Mouse (Mus musculus): ENCODE measurements around the gene Them7. TPM values are rescaled to one million over a fixed set of nuclear protein-coding genes. Genes with fewer than 3 reads are reported as not detected.

Gene Them7
- total RNA-seq, 2 experiments from 2014 or later: 1.3 to 2.4 TPM

DNA sequence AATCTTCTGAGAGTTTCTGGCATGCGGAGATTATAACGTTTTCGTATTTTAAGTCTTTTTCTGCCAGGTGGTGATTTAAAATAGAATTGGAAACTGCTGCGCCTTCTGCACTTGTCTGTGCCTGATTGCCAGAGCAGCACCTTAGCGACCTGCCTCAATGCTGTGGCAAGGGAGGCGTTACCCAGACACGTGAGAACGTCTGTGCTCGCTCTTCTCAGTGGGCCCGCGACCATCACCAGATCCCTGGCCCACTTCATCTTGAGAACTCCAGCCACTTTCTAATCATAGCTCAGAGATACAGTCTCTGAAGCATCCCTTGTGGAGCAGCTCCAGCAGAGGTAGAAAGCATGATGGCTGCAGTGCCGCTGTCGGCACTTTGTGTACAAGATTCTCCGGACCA is 146.6 kb downstream of the Them7 start:
- intact Hi-C loops (cut with DNase I): no loop called here
- DNase-seq: no peak

DNA sequence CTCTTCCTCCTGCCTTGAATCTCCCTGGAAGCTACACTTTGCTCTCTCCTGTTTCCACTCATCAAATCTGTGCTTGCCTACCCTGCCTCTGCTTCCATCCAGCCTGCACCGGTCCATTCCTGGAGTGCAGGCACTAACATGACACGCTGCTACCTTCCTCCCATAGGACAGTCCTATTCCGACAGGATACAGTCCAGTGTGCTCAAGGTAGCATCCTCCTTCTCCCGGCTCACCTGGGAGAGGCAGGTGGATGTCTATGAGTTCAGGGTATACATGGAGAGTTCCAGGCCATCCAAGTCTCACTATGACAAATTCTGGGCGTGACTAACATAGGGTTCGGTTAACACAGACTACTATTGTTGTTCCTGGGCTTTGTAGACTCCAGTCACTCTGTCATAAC is 148.0 kb downstream of the Them7 start:
- intact Hi-C loops (cut with DNase I): no loop called here
- DNase-seq: no peak

DNA sequence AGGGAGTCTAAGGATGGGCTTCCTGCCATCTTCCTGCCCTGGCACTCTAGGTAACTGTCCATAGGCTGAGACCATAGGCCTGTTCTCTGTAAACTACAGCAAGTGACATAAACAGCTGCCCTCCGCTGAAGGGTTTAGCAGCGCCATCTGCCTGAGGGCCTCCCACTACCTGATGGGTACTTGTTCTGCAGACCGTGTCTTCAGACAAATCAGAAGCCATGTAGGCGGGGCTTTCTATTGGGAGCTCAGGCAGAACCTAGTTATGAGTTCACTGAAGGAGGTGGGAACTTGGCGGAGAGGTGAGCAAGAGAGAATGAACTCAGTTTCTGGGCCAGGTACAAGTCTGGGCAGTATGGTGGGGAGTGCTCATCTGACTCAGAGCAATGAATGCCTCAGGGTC is 148.6 kb downstream of the Them7 start:
- no peak for DNase-seq
- intact Hi-C loops (cut with DNase I): no loop called here

DNA sequence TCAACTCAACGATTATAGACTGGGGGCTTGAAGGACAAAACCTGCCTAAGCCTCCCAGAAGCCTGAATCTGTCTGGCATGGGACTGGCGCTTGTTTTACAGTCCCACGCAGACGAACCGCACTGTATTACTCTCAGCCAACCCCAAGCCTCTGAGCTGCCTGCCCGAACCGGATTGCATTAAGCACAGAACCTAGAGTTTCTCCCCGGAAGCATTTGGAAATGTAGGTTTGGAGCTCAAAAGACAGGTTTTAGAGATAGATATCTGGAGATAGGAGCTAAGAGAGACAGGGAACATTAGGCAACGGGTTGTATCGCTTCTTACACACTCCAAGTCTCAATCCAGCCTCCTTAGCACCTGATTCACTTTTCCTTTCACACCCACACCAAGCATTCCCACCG is 149.5 kb downstream of the Them7 start:
- no peak for DNase-seq
- intact Hi-C loops (cut with DNase I): no loop called here

DNA sequence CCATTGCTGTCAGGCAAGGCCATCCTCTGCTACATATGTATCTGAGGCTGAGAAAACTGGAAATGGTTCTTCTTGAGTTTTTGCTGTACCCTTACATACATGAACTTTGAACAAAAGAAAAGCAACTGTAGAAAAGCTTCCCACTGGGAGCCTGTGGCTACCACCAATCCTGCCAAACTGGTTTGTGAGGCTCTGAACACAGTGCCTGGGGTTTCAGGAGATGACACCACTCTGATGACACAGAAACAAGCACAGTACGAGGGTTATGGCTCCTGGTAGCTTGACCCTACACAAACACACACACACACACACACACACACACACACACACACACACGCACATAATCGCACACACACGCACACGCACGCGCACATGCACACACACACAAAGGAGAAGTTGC is 151.1 kb downstream of the Them7 start:
- intact Hi-C loops (cut with DNase I): no loop called here
- no peak for DNase-seq

DNA sequence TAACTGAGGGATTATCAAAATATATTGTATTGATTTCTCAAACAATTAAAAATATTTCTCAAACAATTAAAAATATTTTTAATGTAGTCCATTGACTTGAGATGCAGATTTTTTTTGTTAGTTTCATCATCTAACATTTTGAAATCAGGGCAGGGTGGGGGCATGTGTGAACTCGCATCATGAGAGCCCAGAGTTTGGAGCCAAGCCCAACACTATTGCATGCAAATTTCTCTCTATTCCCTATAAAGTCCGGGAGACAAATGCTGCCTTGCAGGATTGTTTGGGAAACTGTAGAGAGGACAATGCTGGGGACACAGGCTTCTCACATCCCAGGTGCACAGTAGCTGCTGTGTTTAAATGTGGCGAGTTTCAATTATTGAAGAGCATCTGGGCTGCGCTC is 151.6 kb downstream of the Them7 start:
- intact Hi-C loops (cut with DNase I): no loop called here
- DNase-seq: no peak

DNA sequence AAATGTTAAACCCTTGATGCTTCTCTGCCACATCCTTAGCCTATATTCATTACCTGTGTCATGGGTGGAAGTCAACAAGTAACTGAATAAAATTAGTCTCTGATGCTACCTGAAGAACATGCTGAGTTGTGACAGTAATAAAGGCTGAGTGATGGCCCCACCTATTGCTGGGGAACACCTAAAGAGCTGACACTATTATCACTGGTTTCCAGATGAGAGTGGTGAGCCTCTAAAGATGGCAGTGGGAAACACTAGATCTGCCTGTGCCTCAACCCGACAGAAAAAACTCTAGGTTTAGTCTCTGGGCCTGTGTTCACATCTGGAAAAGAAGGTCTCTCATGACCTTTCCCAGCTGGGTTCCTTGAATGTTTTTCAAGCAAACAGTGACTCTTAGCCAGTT is 155.6 kb downstream of the Them7 start:
- intact Hi-C loops (cut with DNase I): no loop called here

DNA sequence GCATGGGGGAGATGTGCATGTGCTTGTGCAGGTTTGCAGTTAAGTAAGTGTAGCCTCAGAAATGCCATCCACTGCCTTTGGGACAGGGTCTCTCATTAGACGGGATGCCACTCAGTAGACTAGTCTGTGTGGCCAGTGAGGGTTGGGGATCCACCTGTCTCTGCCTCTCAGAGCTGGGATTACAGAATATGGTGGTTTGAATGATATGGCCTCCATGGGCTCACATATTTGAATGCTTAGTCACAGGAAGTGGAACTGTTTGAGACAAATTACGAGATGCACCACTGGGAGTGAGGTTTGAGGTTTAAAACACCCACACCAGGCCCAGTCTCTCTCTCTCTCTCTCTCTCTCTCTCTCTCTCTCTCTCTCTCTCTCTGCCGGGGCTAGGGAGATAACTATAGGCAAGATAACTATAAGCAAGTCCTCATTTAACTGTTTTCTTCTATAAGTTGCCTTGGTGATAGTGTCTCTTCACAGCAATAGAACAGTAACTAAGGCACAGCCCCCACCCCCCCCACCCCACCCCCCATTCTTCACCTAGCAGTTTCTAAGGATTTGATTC is 156.7 kb downstream of the Them7 start:
- intact Hi-C loops (cut with DNase I): no loop called here

More for the DNA sequence above, 155.6 kb downstream of the Them7 start:
- no peak for DNase-seq

DNA sequence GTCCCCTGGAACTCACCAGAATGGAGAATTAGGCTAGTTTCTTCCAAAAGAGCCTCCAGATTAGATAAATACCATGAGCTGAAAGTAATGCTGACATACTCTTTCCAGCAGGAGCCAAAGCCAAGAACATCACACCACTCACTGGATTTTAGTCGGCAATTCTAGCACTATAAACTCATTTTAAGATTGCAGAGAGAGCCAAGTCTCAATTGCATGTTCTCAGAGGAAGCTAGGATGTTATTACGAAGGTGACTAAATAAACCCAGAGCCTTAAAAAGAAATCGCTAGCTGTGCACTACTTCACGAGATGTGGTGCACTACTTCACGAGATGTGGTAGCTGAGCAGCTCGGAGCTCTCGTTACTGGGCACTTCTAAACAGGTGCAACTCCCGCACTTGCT is 158.9 kb downstream of the Them7 start:
- DNase-seq: no peak
- intact Hi-C loops (cut with DNase I): no loop called here

More for the DNA sequence above, 156.7 kb downstream of the Them7 start:
- no peak for DNase-seq

DNA sequence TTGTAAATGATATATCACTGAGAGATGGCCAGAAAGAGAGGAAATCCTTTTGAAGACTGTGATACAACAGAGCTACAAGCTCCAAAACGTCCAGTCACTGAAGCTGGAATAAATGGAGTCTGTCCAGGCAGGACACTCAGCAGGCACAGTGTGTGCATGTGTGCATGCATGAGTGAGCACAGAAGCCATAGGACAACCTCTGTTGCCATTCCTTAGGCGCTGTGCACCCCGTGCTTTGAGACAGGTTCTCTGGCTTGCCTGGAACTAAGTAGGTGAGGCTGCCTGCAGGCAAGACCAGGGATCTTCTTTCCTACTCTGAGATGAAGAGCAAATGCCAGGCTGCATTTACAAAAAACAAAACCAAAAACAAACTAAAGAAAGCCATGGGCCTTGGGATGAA is 160.9 kb downstream of the Them7 start:
- intact Hi-C loops (cut with DNase I): no loop called here

DNA sequence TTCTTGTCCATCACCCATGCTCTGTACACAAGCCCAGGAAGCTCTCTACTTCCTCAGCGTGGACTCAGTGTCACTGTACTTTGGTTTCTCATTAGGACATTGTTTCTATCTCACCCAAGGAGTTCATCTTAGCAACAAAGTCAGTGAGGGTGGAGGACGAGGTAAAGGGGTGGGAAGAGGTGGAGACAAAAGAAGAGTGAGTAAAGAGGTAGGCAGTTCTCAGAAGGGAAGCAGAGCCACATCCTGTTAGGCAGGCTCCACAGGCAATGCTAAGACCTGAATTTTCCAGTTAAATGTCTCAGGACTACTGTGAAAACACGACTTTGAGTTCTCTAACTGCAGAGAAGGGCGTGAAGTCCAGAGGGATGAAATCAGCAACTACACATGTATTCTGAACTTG is 162.3 kb downstream of the Them7 start:
- DNase-seq: no peak
- intact Hi-C loops (cut with DNase I): no loop called here

More for the DNA sequence above, 160.9 kb downstream of the Them7 start:
- no peak for DNase-seq

DNA sequence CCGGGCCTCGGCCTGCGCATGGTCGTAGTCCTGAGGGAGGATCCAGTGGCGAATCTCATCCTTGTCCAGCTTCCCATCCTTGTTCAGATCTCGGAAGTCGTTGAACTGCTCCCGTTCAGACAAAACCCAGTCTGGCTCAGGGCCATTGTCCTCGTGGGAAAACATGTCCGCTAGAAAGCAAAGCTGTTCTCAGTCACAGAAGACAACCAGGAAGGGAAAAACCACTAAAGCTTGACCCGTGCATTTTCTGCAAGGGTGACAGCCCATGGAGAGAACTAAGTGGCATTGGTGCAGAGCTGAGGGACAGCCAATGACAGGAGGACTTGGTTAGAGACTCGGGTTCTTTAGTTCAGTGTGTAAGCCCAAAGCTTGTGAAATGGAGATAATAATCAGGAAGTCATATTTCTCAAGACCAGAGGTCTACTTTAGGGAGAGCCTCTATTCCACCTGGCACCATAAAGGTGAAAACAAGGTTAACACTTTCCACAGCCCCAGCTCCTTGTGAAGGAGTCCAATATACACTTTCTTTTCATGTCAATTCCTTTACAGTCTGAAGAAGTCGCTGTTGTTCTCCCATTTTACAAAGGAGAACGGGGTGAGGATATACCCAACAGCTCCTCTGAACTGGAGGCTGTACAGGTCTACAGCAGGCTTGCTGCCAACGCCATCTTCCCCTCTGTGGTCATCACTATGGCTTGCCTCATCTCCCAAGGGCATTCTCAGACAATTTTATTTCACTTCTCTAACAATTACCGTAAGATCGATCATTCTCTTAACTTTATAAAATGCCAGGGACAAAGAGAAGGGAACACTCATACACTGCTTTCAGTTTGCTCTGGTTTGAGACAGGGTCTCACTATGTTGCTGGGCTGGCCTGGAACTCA is 165.1 kb downstream of the Them7 start:
- DNase-seq: no peak
- intact Hi-C loops (cut with DNase I): no loop called here

DNA sequence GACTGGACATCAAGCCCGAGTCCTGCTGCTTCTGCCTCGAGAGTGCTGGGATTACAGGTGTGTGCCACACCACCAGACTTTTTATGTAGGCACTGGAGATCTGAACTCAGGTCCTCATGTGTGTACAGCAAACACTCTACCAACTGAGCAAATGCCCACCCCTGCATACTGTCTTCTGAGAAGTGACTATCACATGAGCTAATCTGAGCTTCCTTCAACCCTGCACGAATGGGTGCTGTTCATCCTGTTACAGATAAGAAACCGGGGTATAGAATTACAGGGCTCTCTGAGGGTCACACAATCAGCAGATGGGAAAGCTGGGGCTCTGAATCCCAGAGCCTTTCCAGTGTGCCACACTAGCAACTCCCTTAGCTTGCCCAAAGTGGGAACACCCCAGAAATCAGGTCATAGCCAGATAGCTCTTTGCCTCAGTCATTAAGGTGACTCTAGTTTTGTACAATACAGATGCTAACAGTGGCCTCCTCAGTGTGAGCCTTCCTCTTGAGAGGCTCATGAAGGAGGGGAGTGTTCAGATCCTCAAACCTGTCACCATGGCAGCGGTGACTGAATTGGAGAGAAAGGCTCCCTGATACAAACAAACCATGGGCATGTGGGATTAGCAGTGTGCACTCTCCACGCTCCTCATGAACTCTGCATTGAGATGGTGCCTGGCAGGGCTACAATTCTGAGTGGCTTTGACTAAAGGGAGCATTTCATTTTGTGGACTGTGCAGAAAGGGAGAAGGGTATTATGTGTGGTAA is 166.7 kb downstream of the Them7 start:
- intact Hi-C loops (cut with DNase I): loop anchor here (10.0 kb wide), 1 partner anchor 576 kb away; the partner anchor contains the start of gene Qser1
- DNase-seq: no peak

DNA sequence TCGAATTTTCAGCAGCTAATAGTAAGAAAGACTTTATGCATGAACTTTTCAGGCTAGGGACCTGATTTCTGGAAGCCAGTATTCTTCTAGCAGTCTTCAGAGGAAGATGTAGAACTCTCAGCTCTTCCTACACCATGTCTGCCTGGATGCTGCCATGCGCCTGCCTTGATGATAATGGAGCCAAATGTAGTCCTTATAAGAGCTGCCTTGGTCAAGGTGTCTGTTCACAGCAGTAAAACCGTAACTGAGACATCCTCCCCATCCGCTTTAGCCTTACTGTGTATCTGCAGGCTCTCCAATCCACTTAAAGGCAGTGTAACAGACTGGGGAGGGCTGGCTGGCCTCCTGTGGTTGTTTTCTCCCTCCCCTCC is 167.3 kb downstream of the Them7 start:
- intact Hi-C loops (cut with DNase I): loop anchor here (10.0 kb wide), 1 partner anchor 577 kb away; the partner anchor contains the start of gene Qser1
- DNase-seq: no peak

DNA sequence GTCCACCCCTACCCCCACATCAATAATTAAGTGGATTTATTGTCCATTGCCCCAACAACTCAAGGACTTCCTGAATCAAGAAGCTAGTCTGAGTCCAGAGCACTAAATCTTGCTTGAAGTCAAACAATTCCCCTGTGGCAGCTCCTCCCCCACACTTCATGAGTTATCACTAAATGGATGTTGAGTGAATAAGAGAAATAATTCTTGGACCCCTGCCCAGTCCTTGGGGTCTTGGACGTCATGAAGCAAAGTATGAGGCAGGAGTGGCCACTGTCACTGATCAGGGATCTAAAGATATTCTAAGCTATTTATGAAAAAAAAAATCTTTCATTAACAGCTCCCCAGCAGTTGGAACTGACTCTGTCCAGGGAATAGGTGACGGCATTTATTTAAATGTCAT is 168.4 kb downstream of the Them7 start:
- no peak for DNase-seq
- intact Hi-C loops (cut with DNase I): loop anchor here (10.0 kb wide), 1 partner anchor 578 kb away; the partner anchor contains the start of gene Qser1

DNA sequence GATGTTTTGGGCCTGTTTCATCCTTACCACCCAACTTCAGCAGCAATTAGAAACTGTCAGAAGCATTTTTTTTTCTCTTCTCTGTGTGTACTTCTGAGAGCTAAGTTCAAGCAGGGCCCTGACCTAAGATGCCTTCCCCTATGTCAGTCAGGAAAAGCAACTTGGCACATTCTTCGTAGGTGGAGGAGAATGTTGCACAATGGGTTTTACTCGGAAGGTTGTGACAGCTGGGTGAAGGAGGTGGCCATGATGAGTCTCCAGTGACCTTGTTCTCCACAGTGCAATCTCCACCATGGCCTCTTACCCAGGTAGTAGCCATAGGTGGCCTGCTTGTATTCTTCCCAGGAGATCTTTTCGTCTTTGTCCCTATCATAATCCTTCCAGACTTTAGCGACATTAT is 170.3 kb downstream of the Them7 start:
- DNase-seq: no peak
- intact Hi-C loops (cut with DNase I): loop anchor here (10.0 kb wide), 1 partner anchor 580 kb away; the partner anchor contains the start of gene Qser1

DNA sequence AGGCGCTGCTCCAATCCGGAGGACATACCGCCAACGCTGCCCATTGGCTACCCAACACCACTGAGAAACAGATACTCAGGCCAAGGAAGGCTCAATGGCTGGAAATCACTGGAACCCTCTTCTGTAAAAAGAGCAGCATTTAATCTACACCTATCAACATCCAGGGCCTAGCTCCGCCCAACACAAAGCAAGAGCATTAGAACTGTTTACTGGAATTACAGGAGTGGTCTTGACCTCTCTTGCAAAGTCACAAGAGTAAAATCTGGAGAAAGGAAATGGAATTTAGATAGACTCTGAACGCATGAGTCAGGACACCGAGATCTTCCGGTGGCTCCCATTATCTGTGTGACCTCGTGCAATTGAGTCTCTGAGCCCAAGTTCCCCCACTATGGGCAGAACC is 171.9 kb downstream of the Them7 start:
- intact Hi-C loops (cut with DNase I): loop anchor here (10.0 kb wide), 1 partner anchor 581 kb away; the partner anchor contains the start of gene Qser1
- DNase-seq: no peak

DNA sequence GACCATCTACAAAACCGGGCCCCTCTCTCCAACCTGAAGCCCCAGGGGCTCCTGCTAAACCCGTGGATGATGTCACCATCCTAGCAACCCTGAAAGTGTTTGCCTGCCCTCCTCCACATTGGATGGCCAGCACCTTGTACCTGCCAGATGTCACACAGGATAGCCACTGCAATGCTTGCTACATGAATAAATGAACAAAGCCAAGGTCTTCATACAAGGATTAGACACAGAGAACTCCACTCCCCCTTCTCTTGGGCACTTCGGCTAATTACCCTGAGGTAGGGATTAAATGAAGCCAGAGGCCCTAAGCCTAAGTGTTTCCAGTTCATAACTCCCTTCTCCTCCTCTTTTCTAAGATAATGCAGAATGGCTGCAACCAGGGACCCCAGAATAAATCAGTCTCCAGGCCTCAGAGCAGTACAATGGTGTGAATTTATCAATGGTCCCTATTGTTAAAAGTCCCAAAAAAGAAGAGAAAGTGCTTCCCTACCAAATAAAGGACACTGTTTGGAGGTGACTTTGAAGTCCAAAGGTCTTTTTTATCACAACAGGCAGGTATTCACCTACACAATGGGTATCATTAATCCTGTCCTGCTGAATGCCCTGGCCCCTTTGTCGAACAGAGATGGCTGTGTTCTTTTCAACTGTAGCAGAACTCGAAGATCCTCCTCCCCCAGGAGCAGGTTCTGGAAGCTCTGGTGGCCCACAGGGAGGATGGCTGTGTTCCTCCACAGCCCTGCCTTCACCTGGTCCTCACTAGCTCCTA is 173.5 kb downstream of the Them7 start:
- intact Hi-C loops (cut with DNase I): loop anchor here (10.0 kb wide), 1 partner anchor 583 kb away; the partner anchor contains the start of gene Qser1
- DNase-seq: no peak

DNA sequence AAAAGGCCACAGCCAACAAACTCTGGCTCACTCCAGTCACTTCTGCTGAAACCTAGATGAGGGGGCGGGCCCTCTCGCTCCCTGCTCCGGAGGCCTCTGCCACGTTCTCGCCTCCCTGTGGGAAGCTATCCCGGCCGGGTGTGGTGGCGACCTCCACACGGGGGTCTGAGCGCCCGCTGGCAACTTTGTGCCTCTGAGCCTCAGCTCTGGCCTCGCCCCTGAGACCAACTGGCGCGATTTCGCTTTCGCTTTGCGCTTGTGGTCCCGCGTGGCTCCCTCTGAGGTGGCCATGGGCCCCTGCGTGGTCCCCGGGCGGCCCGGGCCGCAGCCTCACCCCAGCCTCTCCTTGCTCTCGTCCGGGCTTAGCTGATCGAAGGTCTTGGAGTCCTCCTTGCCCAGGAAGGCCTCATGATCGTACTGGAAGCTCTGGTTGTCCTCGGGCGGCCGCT is 174.5 kb downstream of the Them7 start:
- intact Hi-C loops (cut with DNase I): loop anchor here (1.0 to 10.0 kb wide), 2 partner anchors 30 to 584 kb away; partner anchors contain the start of gene Qser1
- peak in 1 of 2 experiments; percentile 62 for DNase-seq

Measured in heart, postnatal 36 days (tissue).